ENCODE assay signal across 13 mouse cellular contexts in the genomic region with DNA sequence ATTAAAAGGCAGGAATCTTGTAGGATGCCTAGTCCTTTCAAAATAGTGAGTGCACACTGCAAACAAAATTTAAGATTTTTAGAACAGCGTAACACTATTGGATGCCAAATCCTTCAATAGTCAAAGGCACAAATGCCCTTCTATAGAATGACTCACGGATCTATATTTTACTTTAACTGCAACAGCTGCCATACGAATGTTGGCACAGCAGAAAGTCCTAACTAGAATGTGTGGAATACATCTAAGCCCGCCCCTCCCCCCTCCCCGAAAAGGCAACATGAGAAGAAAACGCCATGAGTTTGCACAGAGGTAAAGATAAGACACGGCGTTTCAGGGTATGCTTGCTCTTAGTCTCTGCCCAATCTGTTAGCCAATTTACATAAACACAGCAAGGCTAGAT.
"Had no signal": no experiment of that assay in that cellular context is flagged by ENCODE, and none has a peak within 500 bp of the region (broad histone marks: within the 10 kb centered on the region; RNA-seq: fewer than 3 reads in every experiment).

No protein-coding gene starts in this region.

- DNase-seq: gastrocnemius, adult 2 months; gastrocnemius, postnatal 10 days; gastrocnemius, postnatal 25 days; heart, adult 18-20 months; heart, postnatal 10 days; heart, postnatal 4 days; kidney, adult 18-20 months; kidney, adult 8-10 months; kidney, postnatal 10 days; kidney, postnatal 25 days; kidney, postnatal 4 days; layer of hippocampus, postnatal 36 days; left cerebral cortex, postnatal 4 days had no signal
